Mouse (Mus musculus) intestine, embryonic 16.5 days (tissue): ENCODE results near the gene Ism1. TPM values are rescaled to one million over a fixed set of nuclear protein-coding genes. Genes with fewer than 3 reads are reported as not detected.

Experiments
- ATAC-seq: fragments of 200-750 bp; cut with Nextera tagmentation; 2 replicates; pipeline ENCODE4 v1.8.0; 2017; ENCODE audit warnings: moderate TSS enrichment, moderate library complexity
- H3K27ac ChIP-seq: fragments of 300-500 bp; sonication (generic); 2 replicates; pipeline ENCODE4 v1.5.1; 2014; ENCODE audit warnings: mild to moderate bottlenecking, low read length
- H3K27me3 ChIP-seq: fragments of 300-500 bp; sonication (generic); replicated peaks from 2 replicates; pipeline ENCODE4 v1.6.1; 2014; ENCODE audit warnings: low read length, control low read depth, mixed read lengths; ENCODE audit not compliant: control insufficient read depth, insufficient read depth
- H3K36me3 ChIP-seq: fragments of 300-500 bp; sonication (generic); 2 replicates; pipeline ENCODE4 v1.6.1; 2014; ENCODE audit warnings: low read length, control low read depth; ENCODE audit not compliant: control insufficient read depth, insufficient read depth
- H3K4me1 ChIP-seq: fragments of 300-500 bp; sonication (generic); 2 replicates; pipeline ENCODE4 v1.6.1; 2014; ENCODE audit warnings: low read length, control low read depth, mixed read lengths; ENCODE audit not compliant: control insufficient read depth, insufficient read depth
- H3K4me2 ChIP-seq: fragments of 300-500 bp; sonication (generic); 2 replicates; pipeline ENCODE4 v1.6.1; 2014; ENCODE audit warnings: low read depth, low read length, control low read depth
- H3K4me3 ChIP-seq: fragments of 300-500 bp; sonication (generic); 2 replicates; pipeline ENCODE4 v1.5.1; 2014; ENCODE audit warnings: mild to moderate bottlenecking, low read length
- H3K9ac ChIP-seq: fragments of 300-500 bp; sonication (generic); 2 replicates; pipeline ENCODE4 v1.6.1; 2014; ENCODE audit warnings: low read depth, low read length
- H3K9me3 ChIP-seq: fragments of 300-500 bp; sonication (generic); 2 replicates; pipeline ENCODE4 v1.6.1; 2016; ENCODE audit warnings: low read length, control low read depth; ENCODE audit not compliant: control insufficient read depth
- WGBS: fragments of 180-500 bp; shearing (Covaris S2); extraction: QIAGEN DNeasy Blood & Tissue Kit; methylation state at CpG from one replicate; pipeline ENCODE4 v1.1.7; 2014; 5-methylcytosine and 5-hydroxymethylcytosine counted together
- polyA plus RNA-seq: library from polyadenylated mRNA; unstranded; fragments of >200 nt; fragmentation: Nextera tagmentation; extraction: Ambion mirVana; gene quantifications from 2 replicates; pipeline ENCODE4 v1.2.1, GENCODE M21; 2015

The Ism1 gene
- polyA plus RNA-seq, 1 experiment from 2014 or later: 0.39 TPM

GRCm38 (mm10) chr2:139728060-139728459 lies 50.1 kb downstream of the Ism1 start:
- no peak overlapping the region for H3K4me2 ChIP-seq
- no peaks in the 10 kb centered on the region for H3K36me3 ChIP-seq
- H3K9ac ChIP-seq: no peak overlapping the region
- H3K4me3 ChIP-seq: no peak overlapping the region
- no peak overlapping the region for H3K27ac ChIP-seq
- no peaks in the 10 kb centered on the region for H3K4me1 ChIP-seq
- no peak for ATAC-seq
- WGBS: 80% methylated on average over 2 of the region's 2 CpGs
- H3K27me3 ChIP-seq: no peaks in the 10 kb centered on the region
- H3K9me3 ChIP-seq: no peaks in the 10 kb centered on the region

- Histone ChIP-seq H3K27me3 (no peaks in the 10 kb centered on the region), H3K4me1 (no peaks in the 10 kb centered on the region), H3K4me2 (no peak overlapping the region), H3K36me3 (no peaks in the 10 kb centered on the region), H3K9me3 (no peaks in the 10 kb centered on the region), H3K4me3 (no peak overlapping the region), H3K27ac (no peak overlapping the region), H3K9ac (no peak overlapping the region)
- ATAC-seq: no peak
- WGBS: 57% methylated on average over 5 of the region's 5 CpGs
Measured at GRCm38 (mm10) chr2:139729377-139729776, 51.4 kb downstream of the Ism1 start.

GRCm38 (mm10) chr2:139742381-139742780 lies 64.4 kb downstream of the Ism1 start:
- Histone ChIP-seq H3K4me3 (no peak overlapping the region), H3K9ac (no peak overlapping the region), H3K4me1 (no peaks in the 10 kb centered on the region), H3K27ac (no peak overlapping the region), H3K36me3 (no peaks in the 10 kb centered on the region), H3K27me3 (no peaks in the 10 kb centered on the region), H3K4me2 (no peak overlapping the region), H3K9me3 (0 out of 2 replicates have a peak, but pooled peaks cover 2% of the 10 kb centered on the region)
- no peak for ATAC-seq
- 72% methylated on average over 1 of the region's 1 CpGs for WGBS

- no peak overlapping the region for H3K27ac ChIP-seq
- ATAC-seq: no peak
- no peak overlapping the region for H3K4me3 ChIP-seq
- no peaks in the 10 kb centered on the region for H3K36me3 ChIP-seq
- H3K27me3 ChIP-seq: no peaks in the 10 kb centered on the region
- no peaks in the 10 kb centered on the region for H3K4me1 ChIP-seq
- no peak overlapping the region for H3K9ac ChIP-seq
- H3K9me3 ChIP-seq: no peaks in the 10 kb centered on the region
- H3K4me2 ChIP-seq: no peak overlapping the region
- 77% methylated on average over 8 of the region's 8 CpGs for WGBS
Measured at GRCm38 (mm10) chr2:139757021-139757420, 79.0 kb downstream of the Ism1 start.

- Histone ChIP-seq H3K36me3 (no peaks in the 10 kb centered on the region), H3K4me2 (no peak overlapping the region), H3K27me3 (no peaks in the 10 kb centered on the region), H3K9me3 (no peaks in the 10 kb centered on the region), H3K27ac (no peak overlapping the region), H3K4me3 (no peak overlapping the region), H3K9ac (no peak overlapping the region), H3K4me1 (no peaks in the 10 kb centered on the region)
- 100% methylated on average over 1 of the region's 1 CpGs for WGBS
- ATAC-seq: no peak
Measured at GRCm38 (mm10) chr2:139757456-139757855, 79.5 kb downstream of the Ism1 start.

GRCm38 (mm10) chr2:139764355-139764754 lies 86.4 kb downstream of the Ism1 start:
- H3K27ac ChIP-seq: no peak overlapping the region
- no peak overlapping the region for H3K4me3 ChIP-seq
- H3K9me3 ChIP-seq: no peaks in the 10 kb centered on the region
- no peak overlapping the region for H3K4me2 ChIP-seq
- WGBS: 74% methylated on average over 5 of the region's 5 CpGs
- H3K4me1 ChIP-seq: no peaks in the 10 kb centered on the region
- H3K9ac ChIP-seq: no peak overlapping the region
- no peaks in the 10 kb centered on the region for H3K36me3 ChIP-seq
- no peaks in the 10 kb centered on the region for H3K27me3 ChIP-seq
- no peak for ATAC-seq

- Histone ChIP-seq H3K4me3 (no peak overlapping the region), H3K4me1 (no peaks in the 10 kb centered on the region), H3K27ac (no peak overlapping the region), H3K36me3 (no peaks in the 10 kb centered on the region), H3K4me2 (no peak overlapping the region), H3K9ac (no peak overlapping the region), H3K9me3 (no peaks in the 10 kb centered on the region), H3K27me3 (no peaks in the 10 kb centered on the region)
- WGBS: 72% methylated on average over 8 of the region's 8 CpGs
- ATAC-seq: no peak
Measured at GRCm38 (mm10) chr2:139774949-139775570, 97.1 kb downstream of the Ism1 start.

GRCm38 (mm10) chr2:139776644-139777043 lies 98.7 kb downstream of the Ism1 start:
- H3K9me3 ChIP-seq: no peaks in the 10 kb centered on the region
- H3K4me2 ChIP-seq: no peak overlapping the region
- 15% methylated on average over 1 of the region's 1 CpGs for WGBS
- H3K36me3 ChIP-seq: no peaks in the 10 kb centered on the region
- H3K4me1 ChIP-seq: no peaks in the 10 kb centered on the region
- ATAC-seq: no peak
- H3K4me3 ChIP-seq: no peak overlapping the region
- no peak overlapping the region for H3K9ac ChIP-seq
- H3K27ac ChIP-seq: no peak overlapping the region
- H3K27me3 ChIP-seq: no peaks in the 10 kb centered on the region

- WGBS: 45% methylated on average over 3 of the region's 3 CpGs
- no peak overlapping the region for H3K4me2 ChIP-seq
- no peaks in the 10 kb centered on the region for H3K9me3 ChIP-seq
- no peaks in the 10 kb centered on the region for H3K27me3 ChIP-seq
- no peak overlapping the region for H3K4me3 ChIP-seq
- no peak overlapping the region for H3K27ac ChIP-seq
- H3K36me3 ChIP-seq: no peaks in the 10 kb centered on the region
- no peak overlapping the region for H3K9ac ChIP-seq
- no peak for ATAC-seq
- H3K4me1 ChIP-seq: no peaks in the 10 kb centered on the region
Measured at GRCm38 (mm10) chr2:139778283-139778682, 100.3 kb downstream of the Ism1 start.

GRCm38 (mm10) chr2:139783318-139783850 lies 105.4 kb downstream of the Ism1 start:
- Histone ChIP-seq H3K4me3 (no peak overlapping the region), H3K4me2 (no peak overlapping the region)
- no peak for ATAC-seq

More at GRCm38 (mm10) chr2:139783318-139783850, 105.4 kb downstream of the Ism1 start:
- Histone ChIP-seq H3K4me1 (no peaks in the 10 kb centered on the region), H3K9me3 (no peaks in the 10 kb centered on the region), H3K36me3 (no peaks in the 10 kb centered on the region), H3K9ac (no peak overlapping the region), H3K27ac (no peak overlapping the region), H3K27me3 (no peaks in the 10 kb centered on the region)
- WGBS: 87% methylated on average over 8 of the region's 8 CpGs
